Mouse (Mus musculus): ENCODE results near the gene Lekr1.

Lekr1 gene

GRCm38 (mm10) chr3:65832398-65832797 lies 166.4 kb downstream of the Lekr1 start:
- no peak for ATAC-seq (ENCODE audit: low TSS enrichment)

GRCm38 (mm10) chr3:65836435-65836834 lies 170.4 kb downstream of the Lekr1 start:
- no peak for ATAC-seq (ENCODE audit: low TSS enrichment)

GRCm38 (mm10) chr3:65839664-65840063 lies 173.6 kb downstream of the Lekr1 start:
- ATAC-seq (ENCODE audit: low TSS enrichment), result no peak

GRCm38 (mm10) chr3:65841175-65841574 lies 175.1 kb downstream of the Lekr1 start:
- no peak for ATAC-seq (ENCODE audit: low TSS enrichment)

- no peak for ATAC-seq (ENCODE audit: low TSS enrichment)
Measured at GRCm38 (mm10) chr3:65842515-65843184, 176.6 kb downstream of the Lekr1 start.

- ATAC-seq (ENCODE audit: low TSS enrichment), result no peak
Measured at GRCm38 (mm10) chr3:65843185-65843552, 177.1 kb downstream of the Lekr1 start.

GRCm38 (mm10) chr3:65844302-65844701 lies 178.3 kb downstream of the Lekr1 start:
- no peak for ATAC-seq (ENCODE audit: low TSS enrichment)

GRCm38 (mm10) chr3:65844851-65845552 lies 179.0 kb downstream of the Lekr1 start:
- ATAC-seq (ENCODE audit: low TSS enrichment), result no peak

GRCm38 (mm10) chr3:65847158-65847787 lies 181.2 kb downstream of the Lekr1 start:
- ATAC-seq (ENCODE audit: low TSS enrichment), result no peak

GRCm38 (mm10) chr3:65853746-65854145 lies 187.7 kb downstream of the Lekr1 start:
- no peak for ATAC-seq (ENCODE audit: low TSS enrichment)

GRCm38 (mm10) chr3:65855521-65855920 lies 189.5 kb downstream of the Lekr1 start:
- ATAC-seq (ENCODE audit: low TSS enrichment), result no peak

GRCm38 (mm10) chr3:65858118-65858517 lies 192.1 kb downstream of the Lekr1 start:
- ATAC-seq (ENCODE audit: low TSS enrichment), result no peak

GRCm38 (mm10) chr3:65858741-65859348 lies 192.8 kb downstream of the Lekr1 start:
- ATAC-seq (ENCODE audit: low TSS enrichment), result no peak

- no peak for ATAC-seq (ENCODE audit: low TSS enrichment)
Measured at GRCm38 (mm10) chr3:65859750-65860149, 193.7 kb downstream of the Lekr1 start.

GRCm38 (mm10) chr3:65860903-65861302 lies 194.9 kb downstream of the Lekr1 start:
- no peak for ATAC-seq (ENCODE audit: low TSS enrichment)

- ATAC-seq (ENCODE audit: low TSS enrichment), result no peak
Measured at GRCm38 (mm10) chr3:65861471-65861881, 195.4 kb downstream of the Lekr1 start.

GRCm38 (mm10) chr3:65863297-65863696 lies 197.3 kb downstream of the Lekr1 start:
- ATAC-seq (ENCODE audit: low TSS enrichment), result peak; percentile 91

GRCm38 (mm10) chr3:65863762-65864377 lies 197.8 kb downstream of the Lekr1 start:
- ATAC-seq (ENCODE audit: low TSS enrichment), result peak; percentile 82

GRCm38 (mm10) chr3:65868931-65869330 lies 202.9 kb downstream of the Lekr1 start:
- ATAC-seq (ENCODE audit: low TSS enrichment), result peak; percentile 82

- no peak for ATAC-seq (ENCODE audit: low TSS enrichment)
Measured at GRCm38 (mm10) chr3:65869724-65870123, 203.7 kb downstream of the Lekr1 start.

GRCm38 (mm10) chr3:65871188-65871603 lies 205.2 kb downstream of the Lekr1 start:
- ATAC-seq (ENCODE audit: low TSS enrichment), result peak; percentile 26; the same call in 1 of the 2 replicates

Data from frontal cortex, adult (tissue).